Mouse (Mus musculus): ENCODE results near the gene Peli1.

GRCm38 (mm10) chr11:21150316-21150715 is 59.2 kb downstream of the Peli1 start:
- TF ChIP-seq POLR2A (IDR thresholded peaks at IDR 0.05; ENCODE audit: borderline replicate concordance, control insufficient read depth, low read depth, low read length): no peak
- no peak for TF ChIP-seq CTCF (IDR thresholded peaks at IDR 0.05; ENCODE audit: control insufficient read depth, insufficient read depth, low read length)
